Mouse (Mus musculus) neural tube, postnatal 0 days (tissue): Measurements from ENCODE around the gene Srrm3. TPM values are rescaled to one million over a fixed set of nuclear protein-coding genes. Genes with fewer than 3 reads are reported as not detected.

Experiments used
- microRNA-seq: library from miRNA; unstranded; fragments of <30 nt; microRNA quantifications from one replicate; pipeline ENCODE4, GENCODE M21; 2016
- polyA plus RNA-seq: library from polyadenylated mRNA; unstranded; fragments of >200 nt; fragmentation: Nextera tagmentation; extraction: Ambion mirVana; gene quantifications from 2 replicates; pipeline ENCODE4 v1.2.1, GENCODE M21; 2015

Gene Srrm3
- 61.2 and 76.3 TPM in 2 replicates for polyA plus RNA-seq

GRCm38 (mm10) chr5:135806555-135807262 is at the start of gene Srrm3:
Gene Srrm3, plus strand, starts transcription at chr5:135806890.

GRCm38 (mm10) chr5:135777796-135778470 is 28.8 kb upstream of the Srrm3 start, which contains the start of gene Styxl1:
Gene Styxl1, minus strand, starts transcription at chr5:135778385.

GRCm38 (mm10) chr5:135778471-135779445 is 27.9 kb upstream of the Srrm3 start, which contains the start of gene Mdh2:
Gene Mdh2, plus strand, starts transcription at chr5:135778480.

GRCm38 (mm10) chr5:135887675-135888102 is 81.0 kb downstream of the Srrm3 start, which contains the start of gene Hspb1:
Gene Hspb1, plus strand, starts transcription at chr5:135887919.

Small RNAs within 50 kb of the gene (microRNA-seq; reads per million reads assigned to microRNA genes)
- gene Gm23268: not detected

Other genes with a start within 250 kb of the Srrm3 start
- not detected in 2 replicates for gene Ccl26, start 243.3 kb upstream of the Srrm3 start, polyA plus RNA-seq
- 2.1 and 6.8 TPM in 2 replicates for gene Ccl24, start 233.8 kb upstream of the Srrm3 start, polyA plus RNA-seq
- 138 TPM in 2 replicates for gene Rhbdd2, start 174.3 kb upstream of the Srrm3 start, polyA plus RNA-seq
- 71.5 and 82.6 TPM in 2 replicates for gene Por, start 136.9 kb upstream of the Srrm3 start, polyA plus RNA-seq
- gene Tmem120a, start 62.4 kb upstream of the Srrm3 start, polyA plus RNA-seq: 75.4 and 76.1 TPM in 2 replicates
- 0.52 and 0.57 TPM in 2 replicates for gene Styxl1, start 28.5 kb upstream of the Srrm3 start, polyA plus RNA-seq
- gene Mdh2, start 28.4 kb upstream of the Srrm3 start, polyA plus RNA-seq: 780 and 785 TPM in 2 replicates
- gene Hspb1, start 81.0 kb downstream of the Srrm3 start, polyA plus RNA-seq: 39.9 and 63.0 TPM in 2 replicates
- 658 and 779 TPM in 2 replicates for gene Ywhag, start 127.7 kb downstream of the Srrm3 start, polyA plus RNA-seq
- 2.6 and 3.0 TPM in 2 replicates for gene Ssc4d, start 167.6 kb downstream of the Srrm3 start, polyA plus RNA-seq
- 0.34 and 0.45 TPM in 2 replicates for gene Zp3, start 173.2 kb downstream of the Srrm3 start, polyA plus RNA-seq
- 15.7 and 18.5 TPM in 2 replicates for gene Dtx2, start 187.9 kb downstream of the Srrm3 start, polyA plus RNA-seq
- gene Upk3b, start 231.6 kb downstream of the Srrm3 start, polyA plus RNA-seq: 0.04 TPM in 1 of 2 replicates, not detected in the other
- gene Upk3bl, start 247.6 kb downstream of the Srrm3 start, polyA plus RNA-seq: 0.14 TPM in 1 of 2 replicates, not detected in the other